Mouse (Mus musculus): ENCODE measurements around the gene Ifit3. TPM values are rescaled to one million over a fixed set of nuclear protein-coding genes. Genes with fewer than 3 reads are reported as not detected.
A peak's percentile ranks its signal among the peaks of the same experiment; 100 is the strongest.
"Not testable (repeated sequence)": the region's sequence is repeated elsewhere in the genome, so short reads cannot be mapped to it uniquely, and the experiment has no call there.

Gene Ifit3
- polyA plus RNA-seq, 1 experiment from 2014 or later, result 1.2 TPM

- H3K4me1 ChIP-seq (ENCODE audit: control insufficient read depth in 2 of 2, insufficient read depth in 2 of 2, low read length in 2 of 2); H3K27me3 ChIP-seq (ENCODE audit: control insufficient read depth, insufficient read depth, low read length); ATAC-seq (ENCODE audit: insufficient number of reproducible peaks, insufficient read depth, low FRiP score, low read depth); H3K36me3 ChIP-seq (ENCODE audit: control insufficient read depth, insufficient read depth, low read length); H3K4me3 ChIP-seq (ENCODE audit: control insufficient read depth in 1 of 2, insufficient read depth in 1 of 2, low read depth in 1 of 2, low read length in 2 of 2); H3K4me2 ChIP-seq (ENCODE audit: low read length); H3K9me3 ChIP-seq (ENCODE audit: control insufficient read depth, low read length); H3K9ac ChIP-seq (ENCODE audit: low read length): not testable (repeated sequence)
- peak within 1 kb of the TSS in 1 of 2 experiments; percentile 50; a peak in 1 of 4 replicates for H3K27ac ChIP-seq (replicated peaks in 1 of 2; ENCODE audit: control insufficient read depth in 1 of 2, insufficient read depth in 1 of 2, low read depth in 2 of 2, low read length in 2 of 2)
- WGBS, result 22% methylated on average over 4 of the region's 4 CpGs
Measured at GRCm38 (mm10) chr19:34607237-34608051, 24.1 kb downstream of the Ifit3 start, which contains the start of gene Ifit3b. TSS of gene Ifit3b (plus strand) at chr19:34607970.

GRCm38 (mm10) chr19:34610118-34610517, 26.8 kb downstream of the Ifit3 start:
- not testable (repeated sequence) for H3K4me3 ChIP-seq (ENCODE audit: control insufficient read depth in 1 of 2, insufficient read depth in 1 of 2, low read depth in 1 of 2, low read length in 2 of 2); H3K36me3 ChIP-seq (ENCODE audit: control insufficient read depth, insufficient read depth, low read length); H3K4me2 ChIP-seq (ENCODE audit: low read length); H3K4me1 ChIP-seq (ENCODE audit: control insufficient read depth in 2 of 2, insufficient read depth in 2 of 2, low read length in 2 of 2); H3K9me3 ChIP-seq (ENCODE audit: control insufficient read depth, low read length); ATAC-seq (ENCODE audit: insufficient number of reproducible peaks, insufficient read depth, low FRiP score, low read depth); H3K9ac ChIP-seq (ENCODE audit: low read length); H3K27ac ChIP-seq (replicated peaks in 1 of 2; ENCODE audit: control insufficient read depth in 1 of 2, insufficient read depth in 1 of 2, low read depth in 2 of 2, low read length in 2 of 2); H3K27me3 ChIP-seq (ENCODE audit: control insufficient read depth, insufficient read depth, low read length)
- 66% methylated on average over 3 of the region's 3 CpGs for WGBS

GRCm38 (mm10) chr19:34612243-34613001, 29.1 kb downstream of the Ifit3 start:
- not testable (repeated sequence) for H3K4me2 ChIP-seq (ENCODE audit: low read length); H3K9me3 ChIP-seq (ENCODE audit: control insufficient read depth, low read length); ATAC-seq (ENCODE audit: insufficient number of reproducible peaks, insufficient read depth, low FRiP score, low read depth); H3K27me3 ChIP-seq (ENCODE audit: control insufficient read depth, insufficient read depth, low read length); H3K9ac ChIP-seq (ENCODE audit: low read length); H3K4me3 ChIP-seq (ENCODE audit: control insufficient read depth in 1 of 2, insufficient read depth in 1 of 2, low read depth in 1 of 2, low read length in 2 of 2); H3K4me1 ChIP-seq (ENCODE audit: control insufficient read depth in 2 of 2, insufficient read depth in 2 of 2, low read length in 2 of 2); H3K36me3 ChIP-seq (ENCODE audit: control insufficient read depth, insufficient read depth, low read length); H3K27ac ChIP-seq (replicated peaks in 1 of 2; ENCODE audit: control insufficient read depth in 1 of 2, insufficient read depth in 1 of 2, low read depth in 2 of 2, low read length in 2 of 2)
- 52% methylated on average over 5 of the region's 11 CpGs for WGBS

DNA sequence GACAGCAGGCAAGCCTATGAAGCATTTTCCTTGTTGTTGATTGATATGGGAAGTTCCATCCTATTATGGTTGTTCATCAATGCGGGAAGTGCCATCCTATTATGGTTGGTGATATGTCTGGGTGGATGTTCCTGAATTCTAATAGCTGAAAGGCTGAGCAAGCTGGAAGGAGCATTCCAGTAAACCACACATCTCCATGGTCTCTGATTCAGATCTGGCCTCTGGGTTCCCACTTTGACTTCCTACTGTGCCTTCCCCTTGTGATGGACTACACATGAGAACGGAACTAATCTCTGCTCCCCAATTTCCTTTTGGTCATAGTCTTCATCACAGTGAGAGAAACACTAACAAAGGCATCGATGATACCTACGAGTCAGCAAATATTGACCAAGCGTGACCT, 37.5 kb downstream of the Ifit3 start:
- H3K4me2 ChIP-seq (ENCODE audit: low read length), result no peak overlapping the region
- WGBS, result 86% methylated on average over 5 of the region's 5 CpGs
- H3K27me3 ChIP-seq (ENCODE audit: control insufficient read depth, insufficient read depth, low read length), result no peaks in the 10 kb centered on the region
- no peaks in the 10 kb centered on the region for H3K4me1 ChIP-seq (ENCODE audit: control insufficient read depth in 2 of 2, insufficient read depth in 2 of 2, low read length in 2 of 2)
- no peaks in the 10 kb centered on the region for H3K36me3 ChIP-seq (ENCODE audit: control insufficient read depth, insufficient read depth, low read length)
- no peak overlapping the region for H3K27ac ChIP-seq (replicated peaks in 1 of 2; ENCODE audit: control insufficient read depth in 1 of 2, insufficient read depth in 1 of 2, low read depth in 2 of 2, low read length in 2 of 2)
- ATAC-seq (ENCODE audit: insufficient number of reproducible peaks, insufficient read depth, low FRiP score, low read depth), result no peak
- no peaks in the 10 kb centered on the region for H3K9me3 ChIP-seq (ENCODE audit: control insufficient read depth, low read length)
- H3K9ac ChIP-seq (ENCODE audit: low read length), result no peak overlapping the region
- no peak overlapping the region for H3K4me3 ChIP-seq (ENCODE audit: control insufficient read depth in 1 of 2, insufficient read depth in 1 of 2, low read depth in 1 of 2, low read length in 2 of 2)

DNA sequence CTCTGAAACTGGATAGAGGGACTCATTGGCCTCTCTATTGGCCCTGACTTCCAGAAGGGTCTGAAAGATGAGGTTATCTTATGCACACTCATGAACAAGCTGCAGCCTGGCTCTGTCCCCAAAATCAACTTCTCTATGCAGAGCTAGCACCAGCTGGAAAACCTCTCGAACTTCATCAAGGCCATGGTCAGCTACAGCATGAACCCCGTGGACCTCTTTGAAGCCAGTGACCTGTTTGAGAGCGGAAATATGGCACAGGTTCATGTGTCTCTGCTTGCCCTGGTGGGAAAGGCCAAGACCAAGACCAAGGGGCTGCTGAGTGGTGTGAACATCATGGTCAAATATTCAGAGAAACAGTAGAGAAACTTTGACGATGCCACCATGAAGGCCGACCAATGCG, 40.5 kb downstream of the Ifit3 start:
- WGBS, result 86% methylated on average over 6 of the region's 6 CpGs
- Histone ChIP-seq H3K4me2 (ENCODE audit: low read length) (no peak overlapping the region), H3K9me3 (ENCODE audit: control insufficient read depth, low read length) (no peaks in the 10 kb centered on the region), H3K9ac (ENCODE audit: low read length) (no peak overlapping the region), H3K27me3 (ENCODE audit: control insufficient read depth, insufficient read depth, low read length) (no peaks in the 10 kb centered on the region), H3K4me1 (ENCODE audit: control insufficient read depth in 2 of 2, insufficient read depth in 2 of 2, low read length in 2 of 2) (no peaks in the 10 kb centered on the region), H3K27ac (replicated peaks in 1 of 2; ENCODE audit: control insufficient read depth in 1 of 2, insufficient read depth in 1 of 2, low read depth in 2 of 2, low read length in 2 of 2) (no peak overlapping the region), H3K4me3 (ENCODE audit: control insufficient read depth in 1 of 2, insufficient read depth in 1 of 2, low read depth in 1 of 2, low read length in 2 of 2) (no peak overlapping the region), H3K36me3 (ENCODE audit: control insufficient read depth, insufficient read depth, low read length) (no peaks in the 10 kb centered on the region)
- ATAC-seq (ENCODE audit: insufficient number of reproducible peaks, insufficient read depth, low FRiP score, low read depth), result no peak

GRCm38 (mm10) chr19:34624663-34625062, 41.3 kb downstream of the Ifit3 start:
- Histone ChIP-seq H3K27me3 (ENCODE audit: control insufficient read depth, insufficient read depth, low read length) (no peaks in the 10 kb centered on the region), H3K36me3 (ENCODE audit: control insufficient read depth, insufficient read depth, low read length) (no peaks in the 10 kb centered on the region), H3K27ac (replicated peaks in 1 of 2; ENCODE audit: control insufficient read depth in 1 of 2, insufficient read depth in 1 of 2, low read depth in 2 of 2, low read length in 2 of 2) (no peak overlapping the region), H3K9me3 (ENCODE audit: control insufficient read depth, low read length) (no peaks in the 10 kb centered on the region), H3K9ac (ENCODE audit: low read length) (no peak overlapping the region), H3K4me3 (ENCODE audit: control insufficient read depth in 1 of 2, insufficient read depth in 1 of 2, low read depth in 1 of 2, low read length in 2 of 2) (no peak overlapping the region), H3K4me1 (ENCODE audit: control insufficient read depth in 2 of 2, insufficient read depth in 2 of 2, low read length in 2 of 2) (no peaks in the 10 kb centered on the region), H3K4me2 (ENCODE audit: low read length) (no peak overlapping the region)
- ATAC-seq (ENCODE audit: insufficient number of reproducible peaks, insufficient read depth, low FRiP score, low read depth), result no peak
- 74% methylated on average over 4 of the region's 4 CpGs for WGBS

GRCm38 (mm10) chr19:34627496-34627895, 44.2 kb downstream of the Ifit3 start:
- Histone ChIP-seq H3K36me3 (ENCODE audit: control insufficient read depth, insufficient read depth, low read length) (no peaks in the 10 kb centered on the region), H3K4me3 (ENCODE audit: control insufficient read depth in 1 of 2, insufficient read depth in 1 of 2, low read depth in 1 of 2, low read length in 2 of 2) (no peak overlapping the region), H3K9me3 (ENCODE audit: control insufficient read depth, low read length) (no peaks in the 10 kb centered on the region), H3K9ac (ENCODE audit: low read length) (no peak overlapping the region), H3K27me3 (ENCODE audit: control insufficient read depth, insufficient read depth, low read length) (no peaks in the 10 kb centered on the region), H3K27ac (replicated peaks in 1 of 2; ENCODE audit: control insufficient read depth in 1 of 2, insufficient read depth in 1 of 2, low read depth in 2 of 2, low read length in 2 of 2) (no peak overlapping the region), H3K4me1 (ENCODE audit: control insufficient read depth in 2 of 2, insufficient read depth in 2 of 2, low read length in 2 of 2) (no peaks in the 10 kb centered on the region), H3K4me2 (ENCODE audit: low read length) (no peak overlapping the region)
- WGBS, result 55% methylated on average over 2 of the region's 2 CpGs
- no peak for ATAC-seq (ENCODE audit: insufficient number of reproducible peaks, insufficient read depth, low FRiP score, low read depth)

Data from heart, embryonic 14.5 days (tissue).